Mouse (Mus musculus) mouse embryonic stem cell (cell line): ENCODE measurements at regions not wholly inside any gene's neighbourhood (a gene's known extent, or its start where the extent isn't known, plus 50 kb on each side); places are given as distances from the start of the nearest gene placed in this dataset.

Experiments used
- in situ Hi-C, 2 experiments: fragments of 300-500 bp; cut with MboI; formaldehyde crosslinking; loops; 1 replicate in 1 of 2; 3 replicates in 1 of 2; pipeline ENCODE4 v1.14.3; 2019 to 2020; ENCODE audit warnings: low sequenced_read_pairs in 2 of 2, low pct_unique_long_range_greater_than_20kb in 1 of 2, mixed read lengths in 1 of 2; ENCODE audit not compliant: unreplicated experiment in 1 of 2

GRCm38 (mm10) chr17:45247142-45248137 lies 186.1 kb downstream of the Cdc5l start:
- in situ Hi-C loops, result no loop called here

- in situ Hi-C loops, result no loop called here
These were observed 188.7 kb downstream of the Cdc5l start for GRCm38 (mm10) chr17:45244870-45245269.

- in situ Hi-C loops, result no loop called here
These were observed 190.4 kb downstream of the Cdc5l start for GRCm38 (mm10) chr17:45243103-45243502.

GRCm38 (mm10) chr17:45242076-45242475 lies 191.5 kb downstream of the Cdc5l start:
- in situ Hi-C loops, result no loop called here

GRCm38 (mm10) chr17:45240963-45241543 lies 192.5 kb downstream of the Cdc5l start:
- in situ Hi-C loops, result no loop called here

- in situ Hi-C loops, result no loop called here
These were observed 193.0 kb downstream of the Cdc5l start for GRCm38 (mm10) chr17:45240545-45240944.

- in situ Hi-C loops, result no loop called here
These were observed 196.3 kb downstream of the Cdc5l start for GRCm38 (mm10) chr17:45237246-45237645.

- in situ Hi-C loops, result no loop called here
These were observed 198.1 kb downstream of the Cdc5l start for GRCm38 (mm10) chr17:45235401-45235800.

GRCm38 (mm10) chr17:45232874-45233273 lies 200.7 kb downstream of the Cdc5l start:
- in situ Hi-C loops, result no loop called here

GRCm38 (mm10) chr17:45227190-45227589 lies 206.3 kb downstream of the Cdc5l start:
- in situ Hi-C loops, result no loop called here

GRCm38 (mm10) chr17:45226486-45226885 lies 207.1 kb downstream of the Cdc5l start:
- in situ Hi-C loops, result no loop called here

- in situ Hi-C loops, result no loop called here
These were observed 211.9 kb downstream of the Cdc5l start for GRCm38 (mm10) chr17:45221625-45222024.

- in situ Hi-C loops, result no loop called here
These were observed 216.4 kb downstream of the Cdc5l start for GRCm38 (mm10) chr17:45217126-45217525.

GRCm38 (mm10) chr17:45215067-45216049 lies 218.2 kb downstream of the Cdc5l start:
- in situ Hi-C loops, result no loop called here

- in situ Hi-C loops, result no loop called here
These were observed 222.6 kb downstream of the Cdc5l start for GRCm38 (mm10) chr17:45210984-45211383.

- in situ Hi-C loops, result no loop called here
These were observed 224.2 kb downstream of the Cdc5l start for GRCm38 (mm10) chr17:45209387-45209663.

- in situ Hi-C loops, result no loop called here
These were observed 224.7 kb downstream of the Cdc5l start for GRCm38 (mm10) chr17:45208596-45209386.

- in situ Hi-C loops, result no loop called here
These were observed 237.8 kb downstream of the Cdc5l start for GRCm38 (mm10) chr17:45195779-45196178.
